Mouse (Mus musculus) spleen, postnatal 36 days (tissue): ENCODE measurements around the gene Hoxd4.

Experiments used
- DNase-seq, 2 experiments: peaks; one replicate each; pipeline ENCODE4 v3.0.0; 2022; ENCODE audit warnings: low spot score in 2 of 2, mixed read lengths in 1 of 2

Hoxd4 gene

DNA sequence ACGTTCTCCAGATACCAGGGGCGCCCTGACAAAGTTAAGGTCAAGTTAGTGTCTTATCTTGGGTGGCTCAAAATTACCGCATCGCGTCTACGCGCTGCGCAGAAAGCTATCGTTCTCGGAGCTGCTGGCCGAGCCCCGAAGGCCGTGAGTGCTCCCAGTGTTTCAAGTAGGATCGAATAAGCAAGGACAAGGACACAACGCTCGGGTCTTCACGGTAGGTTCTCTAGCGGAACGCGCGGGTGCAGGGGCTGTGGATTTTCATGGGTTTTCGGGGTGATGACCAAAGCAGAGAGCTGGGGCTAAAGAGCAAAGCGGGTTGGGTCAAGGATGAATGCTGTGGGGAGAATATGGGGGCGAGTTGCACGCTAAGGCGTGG lies 32.1 kb upstream of the Hoxd4 start:
- DNase-seq, result no peak

DNA sequence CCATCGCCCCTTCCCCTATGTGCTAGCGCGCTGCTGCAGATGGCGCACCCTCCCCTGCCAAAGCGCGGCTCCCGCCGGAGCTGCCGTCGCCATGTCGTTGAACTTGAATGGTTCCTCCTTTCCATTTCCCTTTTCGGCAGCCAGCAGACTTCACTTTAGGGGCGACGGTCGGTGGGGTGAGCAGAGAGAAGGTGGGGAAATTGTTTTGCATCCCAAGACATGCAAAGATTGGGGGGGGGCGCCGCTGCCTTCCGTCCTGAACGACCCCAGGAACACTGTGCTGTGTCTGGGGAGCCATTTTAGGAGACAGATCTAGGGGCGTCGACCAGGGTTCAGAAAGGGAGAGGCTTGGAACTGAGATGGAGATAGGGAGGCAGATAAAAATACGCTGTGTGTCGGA lies 31.7 kb upstream of the Hoxd4 start:
- DNase-seq, result no peak

DNA sequence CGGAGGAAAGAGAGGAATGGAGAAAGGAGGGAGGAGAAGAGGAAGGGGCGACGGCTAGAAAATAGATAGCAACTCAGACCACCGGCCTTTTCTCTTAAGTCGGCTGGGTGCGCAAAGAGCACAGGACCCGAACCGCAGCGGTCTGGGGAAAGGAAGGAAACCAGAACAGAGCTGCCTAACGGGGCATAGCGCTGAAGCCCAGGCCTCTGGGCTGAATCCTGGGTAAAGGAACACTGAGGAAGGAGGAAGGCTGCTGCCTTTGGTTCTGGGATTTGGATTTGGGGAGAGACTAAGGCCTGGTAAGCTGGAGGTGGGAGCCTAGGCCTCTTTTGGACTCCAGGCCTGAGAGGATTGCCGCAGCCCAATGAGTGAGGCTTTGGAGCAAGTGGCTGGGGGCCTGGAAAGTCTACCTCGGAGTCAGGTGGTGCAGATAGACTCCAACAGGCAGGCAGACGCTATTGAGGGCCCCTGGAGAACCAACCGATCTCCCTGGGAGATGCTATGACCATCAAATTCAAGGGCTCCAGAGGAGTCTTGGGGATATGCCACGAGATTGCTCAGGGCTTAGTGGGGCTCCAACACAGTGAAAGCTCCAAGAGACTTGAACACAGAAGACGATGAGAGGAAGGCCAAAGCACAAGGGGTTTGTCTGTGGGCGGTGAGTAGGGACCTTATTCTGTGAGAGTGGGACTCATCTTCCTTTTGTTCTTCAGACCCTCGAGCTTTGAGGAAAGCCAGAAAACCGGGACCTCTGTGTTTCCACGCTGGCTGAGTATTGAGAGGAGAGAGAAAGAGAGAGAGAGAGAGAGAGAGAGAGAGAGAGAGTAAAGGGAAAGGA lies 30.9 kb upstream of the Hoxd4 start:
- no peak for DNase-seq

GRCm38 (mm10) chr2:74681594-74682531 lies 29.9 kb upstream of the Hoxd4 start:
- no peak for DNase-seq

DNA sequence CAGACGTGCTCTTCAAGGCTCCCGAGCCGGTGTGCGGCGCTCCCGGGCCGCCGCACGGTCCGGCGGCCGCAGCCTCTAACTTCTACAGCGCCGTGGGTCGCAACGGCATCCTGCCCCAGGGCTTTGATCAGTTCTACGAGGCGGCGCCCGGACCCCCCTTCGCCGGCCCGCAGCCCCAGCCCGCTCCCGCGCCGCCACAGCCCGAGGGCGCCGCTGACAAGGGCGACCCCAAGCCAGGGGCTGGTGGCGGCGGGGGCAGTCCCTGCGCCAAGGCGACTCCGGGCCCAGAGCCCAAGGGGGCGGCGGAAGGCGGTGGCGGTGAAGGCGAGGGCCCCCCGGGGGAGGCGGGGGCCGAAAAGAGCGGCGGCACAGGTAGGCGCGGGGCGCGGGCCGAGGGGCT lies 28.9 kb upstream of the Hoxd4 start:
- DNase-seq, result no peak

- DNase-seq, result no peak
Observed at GRCm38 (mm10) chr2:74683471-74683951, 28.2 kb upstream of the Hoxd4 start.

GRCm38 (mm10) chr2:74684106-74684505 lies 27.6 kb upstream of the Hoxd4 start:
- no peak for DNase-seq

DNA sequence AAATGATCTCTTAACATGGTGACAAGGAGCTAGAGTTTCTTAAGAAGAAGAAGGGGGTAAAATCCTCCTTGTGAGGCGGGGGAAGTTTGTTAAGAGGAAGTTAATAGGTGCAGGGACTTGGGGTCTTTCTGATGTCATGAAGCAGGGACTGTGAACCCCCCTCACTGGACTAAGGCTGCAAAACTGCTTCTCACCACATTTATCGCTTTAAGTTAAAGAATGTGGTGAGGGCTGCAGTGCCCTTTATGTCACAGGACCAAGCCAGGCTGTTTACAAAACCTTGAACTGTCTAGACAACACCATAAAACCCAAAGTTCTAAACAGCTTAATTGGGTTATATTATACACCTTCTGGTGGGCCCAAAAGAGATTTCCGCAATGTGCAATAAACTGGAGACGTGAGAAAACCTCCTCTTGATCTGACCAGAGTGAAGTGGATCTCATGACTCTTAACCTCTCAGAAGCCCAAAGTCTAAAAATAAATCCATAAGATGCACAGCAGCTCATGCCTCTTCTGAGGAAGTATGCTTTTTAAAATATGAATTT lies 26.6 kb upstream of the Hoxd4 start:
- DNase-seq, result no peak

GRCm38 (mm10) chr2:74686301-74686987 lies 25.3 kb upstream of the Hoxd4 start:
- no peak for DNase-seq

DNA sequence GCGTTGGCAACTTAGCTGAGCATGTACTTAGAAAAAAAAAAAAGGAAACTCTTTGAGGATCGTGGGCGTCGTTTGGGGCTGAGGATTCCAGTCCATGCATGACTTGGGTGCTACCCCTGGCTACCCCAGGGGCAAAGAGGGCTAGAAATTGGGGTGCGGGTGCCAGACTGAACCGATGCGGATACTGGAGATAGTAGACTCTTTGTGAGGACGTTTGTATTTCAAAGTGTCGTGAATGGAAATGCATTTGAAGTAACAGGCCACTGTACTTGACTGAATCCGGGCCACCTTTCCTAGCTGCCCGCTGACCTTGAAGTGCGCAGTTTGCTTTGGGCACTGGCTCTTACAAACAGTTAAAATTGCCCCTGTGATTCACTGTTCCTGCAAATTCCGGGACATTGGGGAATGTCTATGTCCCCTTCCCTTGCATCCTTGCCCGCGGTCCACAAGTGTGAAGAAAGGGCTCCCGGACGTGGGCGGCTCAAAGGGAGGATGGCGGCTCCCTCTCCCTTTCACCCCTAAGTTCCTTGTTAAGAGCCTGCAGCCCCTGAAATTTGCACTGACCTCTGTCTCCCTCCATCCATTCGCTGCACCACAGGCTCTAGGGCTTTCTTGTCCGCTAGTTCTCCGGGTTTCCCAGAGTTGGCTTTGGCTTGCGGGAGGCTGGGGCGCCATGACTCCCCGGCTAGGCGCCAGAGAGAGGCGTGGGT lies 24.6 kb upstream of the Hoxd4 start:
- no peak for DNase-seq

DNA sequence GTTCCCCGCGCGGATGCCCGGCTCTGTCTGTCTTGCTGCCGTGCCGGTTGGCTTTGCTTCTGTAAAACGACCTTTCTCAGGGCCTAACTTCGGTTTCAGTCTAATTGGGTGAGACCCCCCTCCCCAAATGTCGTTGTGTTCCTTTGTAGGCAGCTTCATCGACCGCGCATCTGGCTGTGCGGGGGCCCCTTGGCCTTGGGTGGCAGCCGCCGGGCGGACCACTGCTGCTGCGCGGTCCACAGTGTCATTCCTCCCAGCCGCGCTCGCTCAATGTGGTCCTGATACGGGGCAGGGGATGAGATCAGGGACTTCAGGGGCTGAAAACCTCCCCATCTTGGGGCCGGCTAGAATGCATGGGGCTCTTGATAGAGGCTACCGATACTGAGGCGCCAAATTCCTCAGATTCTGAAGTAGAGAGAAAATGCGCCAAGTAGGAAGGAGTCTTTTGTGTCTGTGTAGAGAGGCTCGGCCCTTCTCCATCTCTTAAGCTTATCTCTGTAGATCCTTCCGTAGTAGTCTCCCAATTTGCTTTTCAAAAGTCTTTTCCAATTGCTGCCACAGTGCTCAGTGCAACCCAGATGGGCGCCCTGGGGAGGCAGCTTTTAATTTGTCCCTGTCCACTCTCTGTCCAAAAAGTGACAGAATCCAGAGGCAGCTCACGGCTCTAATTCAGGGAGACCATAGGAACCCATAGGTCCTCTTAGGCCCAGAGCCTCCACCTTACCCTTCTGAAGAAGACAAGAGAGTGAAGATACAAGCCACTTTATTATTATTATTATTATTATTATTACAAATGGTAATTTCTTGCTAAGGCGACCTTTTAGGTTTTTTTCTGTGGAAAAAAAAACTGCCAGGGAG lies 23.8 kb upstream of the Hoxd4 start:
- DNase-seq, result no peak

DNA sequence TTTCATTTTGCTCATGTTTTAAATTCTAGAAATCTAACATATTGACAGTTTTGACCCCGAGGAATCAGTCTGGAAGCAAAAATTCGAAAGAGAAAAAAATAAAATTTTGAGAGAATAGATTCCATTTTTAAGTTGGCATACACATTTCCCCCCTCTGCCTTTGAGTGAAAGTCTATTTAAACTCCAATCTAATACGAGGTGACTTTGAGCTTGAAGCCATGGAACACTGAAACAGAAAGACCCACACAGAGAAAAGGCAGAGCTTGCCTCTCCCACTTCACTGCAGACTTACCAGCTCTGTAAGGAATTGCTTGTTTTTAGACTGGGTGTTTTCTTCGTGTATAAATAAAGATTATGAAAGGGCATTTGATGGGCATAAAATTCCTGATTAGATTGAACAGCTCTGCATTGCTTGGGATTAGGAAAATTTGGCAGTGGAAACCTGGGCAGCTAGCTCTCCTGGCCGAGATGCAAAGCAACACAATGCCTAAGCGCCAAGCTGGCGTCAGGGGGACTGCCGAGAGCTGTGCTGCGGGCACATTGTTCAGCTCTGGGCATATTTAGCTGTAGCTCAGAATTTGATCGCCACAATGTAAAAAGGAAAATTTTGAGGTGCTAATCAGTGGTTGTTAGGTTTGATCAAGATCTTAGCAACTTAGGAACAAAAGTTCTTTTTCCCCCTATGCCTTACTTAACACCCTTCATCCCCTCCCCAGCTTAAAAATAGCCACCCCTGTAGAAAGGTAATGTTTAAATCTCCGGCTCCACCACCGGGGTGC lies 22.7 kb upstream of the Hoxd4 start:
- DNase-seq, result no peak

DNA sequence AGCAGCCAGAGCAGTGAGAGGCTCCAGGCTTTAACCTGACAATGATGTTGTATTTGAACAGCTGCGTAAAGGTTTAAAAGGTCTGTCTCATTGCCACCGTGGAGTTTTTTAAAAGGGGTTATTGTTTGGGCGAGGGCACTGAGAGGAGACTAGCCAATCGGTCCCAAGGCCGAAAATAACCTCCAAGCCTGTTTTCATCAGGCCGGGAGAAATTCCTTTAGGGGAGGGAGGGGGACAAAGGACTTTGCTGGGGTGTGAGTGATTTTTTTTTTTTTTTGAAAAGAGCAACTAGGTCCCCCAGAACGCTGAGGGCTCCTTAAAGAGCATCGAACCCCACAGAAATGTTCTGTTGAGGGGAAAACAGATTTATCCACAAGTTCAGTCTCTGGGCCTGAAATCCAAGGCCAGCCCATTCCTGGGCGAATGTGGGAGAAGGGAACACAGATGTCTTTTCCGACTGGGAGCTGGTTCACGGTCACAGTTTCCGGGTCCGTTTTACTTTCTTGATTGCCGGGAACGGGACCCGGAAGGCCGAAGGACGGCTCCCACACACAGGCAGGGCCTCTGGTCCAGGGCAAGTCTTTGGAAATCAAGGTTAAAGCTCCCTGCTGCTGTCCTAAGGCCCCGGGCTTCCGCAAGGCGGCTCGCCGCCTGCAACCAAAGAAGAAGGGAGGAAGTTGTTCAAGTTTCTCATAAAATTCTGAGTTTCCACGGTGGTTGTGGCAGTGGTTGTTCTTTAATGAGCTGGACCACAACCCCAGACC lies 22.0 kb upstream of the Hoxd4 start:
- no peak for DNase-seq

- DNase-seq, result no peak
Observed at GRCm38 (mm10) chr2:74690338-74690716, 21.4 kb upstream of the Hoxd4 start.

GRCm38 (mm10) chr2:74691022-74691951 lies 20.4 kb upstream of the Hoxd4 start, which contains the start of gene Hoxd10:
Gene Hoxd10, plus strand, starts transcription at chr2:74691924.
- DNase-seq, result no peak

DNA sequence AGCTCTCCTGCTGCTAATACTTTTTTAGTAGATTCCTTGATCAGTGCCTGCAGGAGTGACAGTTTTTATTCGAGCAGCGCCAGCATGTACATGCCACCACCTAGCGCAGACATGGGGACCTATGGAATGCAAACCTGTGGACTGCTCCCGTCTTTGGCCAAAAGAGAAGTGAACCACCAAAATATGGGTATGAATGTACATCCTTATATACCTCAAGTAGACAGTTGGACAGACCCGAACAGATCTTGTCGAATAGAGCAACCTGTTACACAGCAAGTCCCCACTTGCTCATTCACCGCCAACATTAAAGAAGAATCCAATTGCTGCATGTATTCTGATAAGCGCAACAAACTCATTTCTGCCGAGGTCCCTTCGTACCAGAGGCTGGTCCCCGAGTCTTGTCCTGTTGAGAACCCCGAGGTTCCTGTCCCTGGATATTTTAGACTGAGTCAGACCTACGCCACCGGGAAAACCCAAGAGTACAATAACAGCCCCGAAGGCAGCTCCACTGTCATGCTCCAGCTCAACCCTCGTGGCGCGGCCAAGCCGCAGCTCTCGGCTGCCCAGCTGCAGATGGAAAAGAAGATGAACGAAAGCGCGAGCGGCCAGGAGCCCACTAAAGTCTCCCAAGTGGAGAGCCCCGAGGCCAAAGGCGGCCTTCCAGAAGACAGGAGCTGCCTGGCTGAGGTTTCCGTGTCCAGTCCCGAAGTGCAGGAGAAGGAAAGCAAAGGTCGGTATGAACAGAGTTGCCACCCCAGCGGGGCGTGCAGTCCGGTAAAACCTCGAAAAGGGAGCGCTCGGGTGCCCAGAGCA lies 19.5 kb upstream of the Hoxd4 start:
- DNase-seq, result no peak
